Mouse (Mus musculus): ENCODE results near the gene Kif11. TPM values are rescaled to one million over a fixed set of nuclear protein-coding genes. Genes with fewer than 3 reads are reported as not detected.

Kif11 gene
- polyA plus RNA-seq (2015; fragmentation: Nextera tagmentation; extraction: Ambion mirVana), result 9.3 and 12.0 TPM in 2 replicates

GRCm38 (mm10) chr19:37375755-37376615 is at the start of gene Kif11:
Gene Kif11 (plus strand): TSS chr19:37376403.
- Histone ChIP-seq H3K36me3 (ENCODE audit: control insufficient read depth, insufficient read depth, low read length) (no peaks in the 10 kb centered on the region), H3K27me3 (replicated peaks; ENCODE audit: control insufficient read depth, insufficient read depth, low read length) (no peaks in the 10 kb centered on the region), H3K27ac (ENCODE audit: low read depth, low read length) (peak within 1 kb of the TSS; percentile 95), H3K9ac (ENCODE audit: low read depth, low read length) (peak within 1 kb of the TSS; percentile 82), H3K4me2 (ENCODE audit: low read length) (peak within 1 kb of the TSS; percentile 90), H3K4me3 (ENCODE audit: low read length) (peak within 1 kb of the TSS; percentile 86), H3K4me1 (ENCODE audit: control insufficient read depth, insufficient read depth, low read depth, low read length) (peaks cover 2% of the 10 kb centered on the region; the same call in 1 of the 2 replicates), H3K9me3 (ENCODE audit: control insufficient read depth, low read length) (no peaks in the 10 kb centered on the region)
- ATAC-seq, result peak; percentile 100
- under 1% methylated on average over 73 of the region's 73 CpGs for WGBS

- no peak overlapping the region for H3K27ac ChIP-seq (ENCODE audit: low read depth, low read length)
Measured at GRCm38 (mm10) chr19:37327216-37327615, 49.0 kb upstream of the Kif11 start.

GRCm38 (mm10) chr19:37332726-37333125 is 43.5 kb upstream of the Kif11 start:
- peaks cover 6% of the 10 kb centered on the region; the same call in 1 of the 2 replicates for H3K36me3 ChIP-seq (ENCODE audit: control insufficient read depth, insufficient read depth, low read length)
- H3K4me1 ChIP-seq (ENCODE audit: control insufficient read depth, insufficient read depth, low read depth, low read length), result no peaks in the 10 kb centered on the region
- H3K9me3 ChIP-seq (ENCODE audit: control insufficient read depth, low read length), result no peaks in the 10 kb centered on the region
- H3K4me2 ChIP-seq (ENCODE audit: low read length), result no peak overlapping the region
- no peaks in the 10 kb centered on the region for H3K27me3 ChIP-seq (replicated peaks; ENCODE audit: control insufficient read depth, insufficient read depth, low read length)
- 96% methylated on average over 4 of the region's 4 CpGs for WGBS
- no peak for ATAC-seq
- H3K27ac ChIP-seq (ENCODE audit: low read depth, low read length), result no peak overlapping the region
- no peak overlapping the region for H3K9ac ChIP-seq (ENCODE audit: low read depth, low read length)
- H3K4me3 ChIP-seq (ENCODE audit: low read length), result no peak overlapping the region

More at GRCm38 (mm10) chr19:37327216-37327615, 49.0 kb upstream of the Kif11 start:
- Histone ChIP-seq H3K36me3 (ENCODE audit: control insufficient read depth, insufficient read depth, low read length) (peaks cover 6% of the 10 kb centered on the region; the same call in 1 of the 2 replicates), H3K9ac (ENCODE audit: low read depth, low read length) (no peak overlapping the region), H3K27me3 (replicated peaks; ENCODE audit: control insufficient read depth, insufficient read depth, low read length) (no peaks in the 10 kb centered on the region), H3K4me3 (ENCODE audit: low read length) (no peak overlapping the region), H3K4me1 (ENCODE audit: control insufficient read depth, insufficient read depth, low read depth, low read length) (no peaks in the 10 kb centered on the region), H3K9me3 (ENCODE audit: control insufficient read depth, low read length) (no peaks in the 10 kb centered on the region), H3K4me2 (ENCODE audit: low read length) (no peak overlapping the region)
- no peak for ATAC-seq
- WGBS, result 63% methylated on average over 5 of the region's 5 CpGs

GRCm38 (mm10) chr19:37333357-37333756 is 42.8 kb upstream of the Kif11 start:
- Histone ChIP-seq H3K9ac (ENCODE audit: low read depth, low read length) (no peak overlapping the region), H3K36me3 (ENCODE audit: control insufficient read depth, insufficient read depth, low read length) (no peaks in the 10 kb centered on the region; the same call in 1 of the 2 replicates), H3K4me1 (ENCODE audit: control insufficient read depth, insufficient read depth, low read depth, low read length) (no peaks in the 10 kb centered on the region), H3K4me2 (ENCODE audit: low read length) (no peak overlapping the region), H3K9me3 (ENCODE audit: control insufficient read depth, low read length) (no peaks in the 10 kb centered on the region), H3K27me3 (replicated peaks; ENCODE audit: control insufficient read depth, insufficient read depth, low read length) (no peaks in the 10 kb centered on the region), H3K27ac (ENCODE audit: low read depth, low read length) (no peak overlapping the region), H3K4me3 (ENCODE audit: low read length) (no peak overlapping the region)
- ATAC-seq, result no peak
- 96% methylated on average over 5 of the region's 5 CpGs for WGBS

- H3K36me3 ChIP-seq (ENCODE audit: control insufficient read depth, insufficient read depth, low read length), result no peaks in the 10 kb centered on the region
- no peak overlapping the region for H3K9ac ChIP-seq (ENCODE audit: low read depth, low read length)
- no peak for ATAC-seq
- H3K4me3 ChIP-seq (ENCODE audit: low read length), result no peak overlapping the region
- no peak overlapping the region for H3K4me2 ChIP-seq (ENCODE audit: low read length)
- no peaks in the 10 kb centered on the region for H3K4me1 ChIP-seq (ENCODE audit: control insufficient read depth, insufficient read depth, low read depth, low read length)
- H3K9me3 ChIP-seq (ENCODE audit: control insufficient read depth, low read length), result no peaks in the 10 kb centered on the region
- no peak overlapping the region for H3K27ac ChIP-seq (ENCODE audit: low read depth, low read length)
- 97% methylated on average over 1 of the region's 1 CpGs for WGBS
- no peaks in the 10 kb centered on the region for H3K27me3 ChIP-seq (replicated peaks; ENCODE audit: control insufficient read depth, insufficient read depth, low read length)
Measured at GRCm38 (mm10) chr19:37335392-37335791, 40.8 kb upstream of the Kif11 start.

- ATAC-seq, result no peak
- no peaks in the 10 kb centered on the region for H3K4me1 ChIP-seq (ENCODE audit: control insufficient read depth, insufficient read depth, low read depth, low read length)
- H3K27ac ChIP-seq (ENCODE audit: low read depth, low read length), result no peak within 1 kb of the TSS
- H3K4me3 ChIP-seq (ENCODE audit: low read length), result no peak within 1 kb of the TSS
- WGBS, result 75% methylated on average over 4 of the region's 4 CpGs
- no peak within 1 kb of the TSS for H3K9ac ChIP-seq (ENCODE audit: low read depth, low read length)
- no peak within 1 kb of the TSS for H3K4me2 ChIP-seq (ENCODE audit: low read length)
- H3K36me3 ChIP-seq (ENCODE audit: control insufficient read depth, insufficient read depth, low read length), result no peaks in the 10 kb centered on the region
- H3K27me3 ChIP-seq (replicated peaks; ENCODE audit: control insufficient read depth, insufficient read depth, low read length), result no peaks in the 10 kb centered on the region
- H3K9me3 ChIP-seq (ENCODE audit: control insufficient read depth, low read length), result no peaks in the 10 kb centered on the region
Measured at GRCm38 (mm10) chr19:37337752-37338151, 38.5 kb upstream of the Kif11 start, which contains the start of gene Ide. Gene Ide (minus strand): TSS chr19:37337852.

GRCm38 (mm10) chr19:37340495-37340894 is 35.7 kb upstream of the Kif11 start:
- Histone ChIP-seq H3K4me1 (ENCODE audit: control insufficient read depth, insufficient read depth, low read depth, low read length) (no peaks in the 10 kb centered on the region), H3K9me3 (ENCODE audit: control insufficient read depth, low read length) (no peaks in the 10 kb centered on the region), H3K27ac (ENCODE audit: low read depth, low read length) (no peak overlapping the region), H3K9ac (ENCODE audit: low read depth, low read length) (no peak overlapping the region), H3K36me3 (ENCODE audit: control insufficient read depth, insufficient read depth, low read length) (no peaks in the 10 kb centered on the region), H3K4me3 (ENCODE audit: low read length) (no peak overlapping the region), H3K27me3 (replicated peaks; ENCODE audit: control insufficient read depth, insufficient read depth, low read length) (no peaks in the 10 kb centered on the region), H3K4me2 (ENCODE audit: low read length) (no peak overlapping the region)
- ATAC-seq, result no peak
- 84% methylated on average over 5 of the region's 5 CpGs for WGBS

GRCm38 (mm10) chr19:37340931-37341330 is 35.3 kb upstream of the Kif11 start:
- no peak for ATAC-seq
- Histone ChIP-seq H3K4me1 (ENCODE audit: control insufficient read depth, insufficient read depth, low read depth, low read length) (no peaks in the 10 kb centered on the region), H3K9ac (ENCODE audit: low read depth, low read length) (no peak overlapping the region), H3K27me3 (replicated peaks; ENCODE audit: control insufficient read depth, insufficient read depth, low read length) (no peaks in the 10 kb centered on the region), H3K4me3 (ENCODE audit: low read length) (no peak overlapping the region), H3K9me3 (ENCODE audit: control insufficient read depth, low read length) (no peaks in the 10 kb centered on the region), H3K27ac (ENCODE audit: low read depth, low read length) (no peak overlapping the region), H3K4me2 (ENCODE audit: low read length) (no peak overlapping the region), H3K36me3 (ENCODE audit: control insufficient read depth, insufficient read depth, low read length) (no peaks in the 10 kb centered on the region)
- WGBS, result 91% methylated on average over 5 of the region's 5 CpGs

GRCm38 (mm10) chr19:37343899-37344298 is 32.3 kb upstream of the Kif11 start:
- no peak for ATAC-seq
- no peak overlapping the region for H3K4me2 ChIP-seq (ENCODE audit: low read length)
- no peak overlapping the region for H3K27ac ChIP-seq (ENCODE audit: low read depth, low read length)
- H3K9ac ChIP-seq (ENCODE audit: low read depth, low read length), result no peak overlapping the region
- 92% methylated on average over 5 of the region's 5 CpGs for WGBS
- no peaks in the 10 kb centered on the region for H3K27me3 ChIP-seq (replicated peaks; ENCODE audit: control insufficient read depth, insufficient read depth, low read length)
- H3K36me3 ChIP-seq (ENCODE audit: control insufficient read depth, insufficient read depth, low read length), result no peaks in the 10 kb centered on the region
- H3K4me1 ChIP-seq (ENCODE audit: control insufficient read depth, insufficient read depth, low read depth, low read length), result no peaks in the 10 kb centered on the region
- no peak overlapping the region for H3K4me3 ChIP-seq (ENCODE audit: low read length)
- no peaks in the 10 kb centered on the region for H3K9me3 ChIP-seq (ENCODE audit: control insufficient read depth, low read length)

Measured in hindbrain, embryonic 16.5 days (tissue).